Mouse (Mus musculus) midbrain, embryonic 10.5 days (tissue): Measurements from ENCODE around the gene Csnk1e. TPM values are rescaled to one million over a fixed set of nuclear protein-coding genes. Genes with fewer than 3 reads are reported as not detected.

Experiments
- DNase-seq: peaks from one replicate; pipeline ENCODE4 v3.0.0-alpha.2; 2017; ENCODE audit warnings: low spot score
- H3K27ac ChIP-seq: fragments of 300-500 bp; sonication (generic); replicated peaks from 2 replicates; pipeline ENCODE4 v1.5.1; 2016; ENCODE audit warnings: mild to moderate bottlenecking
- H3K27me3 ChIP-seq: fragments of 300-500 bp; sonication (generic); 2 replicates; pipeline ENCODE4 v1.6.1; 2016; ENCODE audit warnings: low read depth, mild to moderate bottlenecking; ENCODE audit not compliant: poor library complexity, severe bottlenecking
- H3K36me3 ChIP-seq: fragments of 300-500 bp; sonication (generic); 2 replicates; pipeline ENCODE4 v1.6.1; 2016; ENCODE audit warnings: mild to moderate bottlenecking, moderate library complexity
- H3K4me1 ChIP-seq: fragments of 300-500 bp; sonication (generic); 2 replicates; pipeline ENCODE4 v1.6.1; 2016
- H3K4me3 ChIP-seq: fragments of 300-500 bp; sonication (generic); 2 replicates; pipeline ENCODE4 v1.5.1; 2016; ENCODE audit warnings: mild to moderate bottlenecking, moderate library complexity
- H3K9me3 ChIP-seq: fragments of 300-500 bp; sonication (generic); replicated peaks from 2 replicates; pipeline ENCODE4 v1.6.1; 2016; ENCODE audit warnings: mild to moderate bottlenecking
- WGBS: fragments of 180-500 bp; shearing (Covaris S2); methylation state at CpG from one replicate; pipeline ENCODE4 v1.1.7; 2016; 5-methylcytosine and 5-hydroxymethylcytosine counted together
- microRNA counts: library from miRNA; unstranded; fragments of <30 nt; microRNA quantifications from one replicate; lab custom pipeline; 2017
- microRNA-seq: library from miRNA; unstranded; fragments of <30 nt; microRNA quantifications from one replicate; pipeline ENCODE4, GENCODE M21; 2017
- polyA plus RNA-seq: library from polyadenylated mRNA; unstranded; fragments of >200 nt; fragmentation: Nextera tagmentation; extraction: Ambion mirVana; gene quantifications from 2 replicates; pipeline ENCODE4 v1.2.1, GENCODE M21; 2016

Gene Csnk1e
- polyA plus RNA-seq, 1 experiment from 2014 or later, result 128 TPM

GRCm38 (mm10) chr15:79380468-79381444 is 74.6 kb downstream of the Csnk1e start:
- 60% methylated on average over 22 of the region's 23 CpGs for WGBS

GRCm38 (mm10) chr15:79379658-79380057 is 75.7 kb downstream of the Csnk1e start:
- Histone ChIP-seq H3K4me1 (peaks cover 18% of the 10 kb centered on the region), H3K9me3 (no peaks in the 10 kb centered on the region), H3K27ac (no peak overlapping the region), H3K4me3 (no peak overlapping the region), H3K36me3 (peaks cover 51% of the 10 kb centered on the region), H3K27me3 (no peaks in the 10 kb centered on the region)
- 89% methylated on average over 7 of the region's 7 CpGs for WGBS
- no peak for DNase-seq

More at GRCm38 (mm10) chr15:79380468-79381444, 74.6 kb downstream of the Csnk1e start:
- no peak overlapping the region for H3K27ac ChIP-seq
- peaks cover 42% of the 10 kb centered on the region for H3K36me3 ChIP-seq
- no peaks in the 10 kb centered on the region for H3K9me3 ChIP-seq
- 0 out of 2 replicates have a peak overlapping the region, but pooled peaks have one; percentile 1 for H3K4me3 ChIP-seq
- H3K27me3 ChIP-seq, result no peaks in the 10 kb centered on the region
- peak; percentile 84 for DNase-seq
- peaks cover 13% of the 10 kb centered on the region for H3K4me1 ChIP-seq

- Histone ChIP-seq H3K4me1 (peaks cover 19% of the 10 kb centered on the region), H3K4me3 (no peak overlapping the region), H3K36me3 (peaks cover 53% of the 10 kb centered on the region), H3K27ac (no peak overlapping the region), H3K27me3 (no peaks in the 10 kb centered on the region), H3K9me3 (no peaks in the 10 kb centered on the region)
- 95% methylated on average over 10 of the region's 10 CpGs for WGBS
- DNase-seq, result no peak
These were observed 76.8 kb downstream of the Csnk1e start for GRCm38 (mm10) chr15:79378608-79379007.

DNA sequence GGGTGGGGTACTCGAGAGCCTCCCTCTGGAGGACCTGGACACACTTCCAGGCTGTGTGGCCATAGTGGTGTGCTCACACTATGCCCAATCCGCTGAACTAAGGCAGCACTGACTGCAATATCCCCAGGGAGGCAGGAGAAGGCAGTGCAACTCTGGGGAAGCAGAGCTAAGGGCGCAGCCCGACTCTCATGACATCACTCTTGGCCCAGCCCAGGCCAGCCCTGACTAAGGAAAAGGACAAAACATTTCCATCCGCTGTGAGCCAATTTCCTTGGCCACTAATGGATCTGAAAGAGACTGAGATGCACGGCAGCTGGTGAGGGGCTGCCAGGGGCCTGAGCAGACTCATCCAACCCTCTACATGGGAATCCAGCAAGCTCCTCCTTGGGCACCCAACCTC is 77.7 kb downstream of the Csnk1e start:
- Histone ChIP-seq H3K27ac (no peak overlapping the region), H3K27me3 (no peaks in the 10 kb centered on the region), H3K4me3 (no peak overlapping the region), H3K36me3 (peaks cover 59% of the 10 kb centered on the region), H3K9me3 (no peaks in the 10 kb centered on the region), H3K4me1 (peaks cover 19% of the 10 kb centered on the region)
- DNase-seq, result no peak
- 91% methylated on average over 6 of the region's 6 CpGs for WGBS

DNA sequence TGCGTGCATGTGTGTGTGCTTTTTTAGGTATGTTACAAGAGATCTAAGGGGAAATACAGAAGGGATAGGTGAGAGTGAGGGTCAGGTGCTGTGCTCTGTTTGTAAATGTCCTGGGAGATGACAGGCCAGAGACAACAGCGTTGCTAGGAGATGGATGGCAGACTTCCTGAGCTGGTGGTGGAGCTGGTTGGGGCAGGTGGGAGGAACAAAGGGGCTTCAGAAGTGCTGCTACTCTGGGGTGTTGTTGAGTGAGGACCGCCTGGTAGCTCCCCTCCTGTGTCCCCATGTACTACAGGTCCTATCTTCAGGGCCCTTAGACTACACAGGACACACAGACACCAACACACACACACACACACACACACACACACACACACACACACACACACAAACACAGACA is 80.6 kb downstream of the Csnk1e start:
- WGBS, result 53% methylated on average over 3 of the region's 3 CpGs
- no peaks in the 10 kb centered on the region for H3K9me3 ChIP-seq
- no peaks in the 10 kb centered on the region for H3K27me3 ChIP-seq
- no peak overlapping the region for H3K4me3 ChIP-seq
- H3K4me1 ChIP-seq, result peaks cover 14% of the 10 kb centered on the region
- no peak for DNase-seq
- H3K27ac ChIP-seq, result peak overlapping the region; percentile 39; the same call in 1 of the 2 replicates
- H3K36me3 ChIP-seq, result peaks cover 80% of the 10 kb centered on the region

DNA sequence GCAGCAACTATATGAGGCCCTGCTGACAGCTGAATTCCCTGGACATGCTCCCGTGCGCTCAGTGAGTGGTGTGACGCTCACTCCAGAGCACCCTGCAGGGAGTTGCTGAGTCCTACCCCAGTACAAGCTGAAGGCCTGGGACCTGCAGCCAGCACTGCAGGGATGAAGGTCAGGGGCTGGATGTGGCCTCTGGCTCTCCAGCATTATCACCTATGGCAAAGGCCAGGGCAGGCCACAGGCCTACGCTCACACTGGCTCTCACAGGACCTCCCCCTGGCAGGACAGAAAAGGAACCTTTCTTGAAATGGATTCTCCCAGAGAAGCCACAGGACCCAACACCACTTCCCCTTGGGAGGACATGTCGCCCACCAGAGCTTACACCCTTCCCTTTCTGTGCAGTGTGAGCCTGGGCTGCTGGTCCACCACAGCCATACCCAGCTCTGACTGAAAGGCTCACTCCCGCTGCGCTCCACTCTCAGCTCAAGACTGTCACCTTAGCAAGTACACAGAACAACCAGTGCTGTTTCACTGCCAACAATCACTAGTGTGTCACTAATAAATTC is 85.0 kb downstream of the Csnk1e start:
- no peaks in the 10 kb centered on the region for H3K9me3 ChIP-seq
- peaks cover 87% of the 10 kb centered on the region for H3K36me3 ChIP-seq
- H3K4me1 ChIP-seq, result peaks cover 35% of the 10 kb centered on the region
- DNase-seq, result no peak
- WGBS, result 82% methylated on average over 7 of the region's 7 CpGs
- no peak overlapping the region for H3K4me3 ChIP-seq
- H3K27ac ChIP-seq, result peak overlapping the region; percentile 20; the same call in 1 of the 2 replicates
- no peaks in the 10 kb centered on the region for H3K27me3 ChIP-seq

DNA sequence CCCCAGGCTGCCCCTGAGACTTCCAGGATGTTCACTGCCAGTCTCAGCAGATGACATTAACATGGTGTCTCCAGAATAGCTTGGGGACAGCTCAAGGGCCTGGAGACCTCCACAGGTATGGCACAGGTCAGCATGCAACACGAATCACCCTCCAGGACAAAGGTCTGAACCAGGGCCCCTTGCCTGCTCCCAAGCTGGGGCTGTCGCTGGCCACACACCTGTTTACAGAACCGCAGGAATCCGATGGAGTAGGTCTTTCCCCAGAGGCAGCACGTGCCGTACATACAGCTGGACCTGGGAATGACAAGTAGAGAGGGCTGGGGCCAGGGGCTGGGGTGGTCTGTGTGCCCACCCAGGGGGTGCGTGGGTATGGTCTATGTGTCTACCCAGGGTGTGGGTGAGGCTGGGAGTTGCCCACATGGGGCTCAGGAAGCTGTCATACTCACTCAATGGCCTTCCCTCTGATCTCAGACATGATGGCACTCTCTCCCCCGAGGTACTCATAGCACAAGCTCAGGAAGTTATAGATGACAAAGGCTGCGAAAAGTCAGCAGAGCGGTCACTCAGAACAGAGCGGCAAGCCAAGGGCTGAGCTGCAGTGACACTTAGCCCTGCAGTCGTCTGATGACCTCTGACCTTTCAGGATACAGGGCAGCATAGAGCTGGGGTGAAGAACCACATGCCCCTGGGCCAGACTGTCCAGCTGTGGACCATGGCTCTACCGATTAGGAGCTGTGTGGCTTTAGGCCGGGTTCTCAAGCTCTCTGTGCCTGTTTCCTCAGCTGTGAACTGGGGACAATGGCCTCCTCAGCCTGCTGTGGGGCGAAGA is 85.7 kb downstream of the Csnk1e start:
- Histone ChIP-seq H3K27ac (peak overlapping the region; percentile 67), H3K36me3 (peaks cover 87% of the 10 kb centered on the region), H3K4me3 (no peak overlapping the region), H3K9me3 (no peaks in the 10 kb centered on the region), H3K27me3 (no peaks in the 10 kb centered on the region), H3K4me1 (peaks cover 31% of the 10 kb centered on the region)
- DNase-seq, result no peak
- WGBS, result 73% methylated on average over 15 of the region's 15 CpGs

DNA sequence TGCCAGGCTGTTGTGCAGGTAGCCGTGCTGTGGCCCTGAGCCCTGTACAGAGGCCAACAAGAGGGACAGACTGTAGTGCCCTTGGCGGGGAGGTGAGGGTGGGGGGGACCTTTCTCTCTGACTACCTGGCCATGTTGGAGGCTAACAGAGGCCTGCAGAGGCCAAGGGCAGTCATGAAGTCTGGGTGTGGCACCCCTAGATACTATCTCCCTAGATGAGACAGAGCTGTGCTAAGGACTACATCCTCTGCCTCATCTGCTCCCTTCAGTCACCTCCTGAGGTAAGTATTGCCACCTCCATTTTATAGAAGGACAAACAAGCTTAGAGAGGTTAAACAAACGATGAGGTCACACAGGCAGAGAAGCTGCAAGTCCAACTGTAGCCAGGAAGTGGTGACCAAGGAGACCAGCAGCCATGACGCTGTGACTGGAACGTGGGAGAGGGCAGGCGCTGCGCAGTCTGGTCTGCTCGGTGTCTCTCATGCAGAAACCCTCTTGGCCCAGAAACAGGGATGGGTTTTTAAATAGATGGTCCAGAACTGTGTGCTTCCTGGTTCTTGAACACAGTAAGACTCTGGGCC is 86.4 kb downstream of the Csnk1e start:
- H3K36me3 ChIP-seq, result peaks cover 87% of the 10 kb centered on the region
- peak overlapping the region; percentile 67 for H3K27ac ChIP-seq
- no peaks in the 10 kb centered on the region for H3K27me3 ChIP-seq
- H3K4me1 ChIP-seq, result peaks cover 30% of the 10 kb centered on the region
- H3K9me3 ChIP-seq, result no peaks in the 10 kb centered on the region
- no peak for DNase-seq
- 85% methylated on average over 8 of the region's 8 CpGs for WGBS
- no peak overlapping the region for H3K4me3 ChIP-seq

DNA sequence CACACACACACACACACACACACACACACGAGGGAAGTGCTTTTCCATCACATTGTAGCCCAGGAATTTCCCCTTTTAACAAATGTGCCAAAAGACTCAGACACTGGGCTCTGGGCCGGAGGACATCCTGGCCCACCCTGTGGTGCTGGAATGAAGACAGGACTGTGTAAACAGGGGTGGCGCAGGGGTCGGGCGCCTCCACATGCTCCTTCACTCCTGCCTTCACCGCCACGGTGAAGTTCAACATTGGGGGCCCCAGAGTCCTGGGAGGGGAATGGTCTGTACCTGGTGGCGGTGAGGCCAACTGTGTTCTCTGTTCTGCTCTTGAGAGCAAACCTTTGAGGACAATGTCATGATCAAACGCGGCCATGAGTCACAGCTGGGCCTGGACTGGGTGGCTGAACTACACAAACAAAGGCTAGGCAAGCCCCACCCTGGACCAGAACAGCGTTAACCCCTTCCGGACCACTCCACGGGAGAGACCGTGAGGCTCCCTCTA is 87.0 kb downstream of the Csnk1e start:
- Histone ChIP-seq H3K27me3 (no peaks in the 10 kb centered on the region), H3K9me3 (no peaks in the 10 kb centered on the region), H3K4me3 (no peak overlapping the region), H3K27ac (peak overlapping the region; percentile 67), H3K4me1 (peaks cover 30% of the 10 kb centered on the region), H3K36me3 (peaks cover 89% of the 10 kb centered on the region)
- 77% methylated on average over 14 of the region's 14 CpGs for WGBS
- peak; percentile 20 for DNase-seq

MicroRNAs within 50 kb of the gene (microRNA counts, 519-probe panel; counts per million panel counts)
- not detected for microRNA mmu-miR-1943 (lab: Ali Mortazavi, UCI)

Small RNA genes lying within 50 kb of the gene (microRNA-seq; reads per million reads assigned to microRNA genes)
- not detected for gene Gm44302
- 3.9 reads per million, percentile 8 among the genes with 10 or more reads in this experiment for gene Mir1943

Other genes starting within 250 kb of the Csnk1e start
- gene Pick1, start 226.4 kb downstream of the Csnk1e start, polyA plus RNA-seq, result 42.1 and 52.2 TPM in 2 replicates
- gene Gm49486, start 226.2 kb downstream of the Csnk1e start, polyA plus RNA-seq, result 0.12 and 0.34 TPM in 2 replicates
- gene Slc16a8, start 200.8 kb downstream of the Csnk1e start, polyA plus RNA-seq, result 0.06 and 0.14 TPM in 2 replicates
- 1.1 and 2.4 TPM in 2 replicates for gene Baiap2l2, start 170.0 kb downstream of the Csnk1e start, polyA plus RNA-seq
- gene Pla2g6, start 127.2 kb downstream of the Csnk1e start, polyA plus RNA-seq, result 20.4 and 26.8 TPM in 2 replicates
- 1.3 TPM in 2 replicates for gene Maff, start 108.9 kb downstream of the Csnk1e start, polyA plus RNA-seq
- 56.3 and 58.7 TPM in 2 replicates for gene Tmem184b, start 52.0 kb downstream of the Csnk1e start, polyA plus RNA-seq
- gene Kcnj4, start 49.7 kb upstream of the Csnk1e start, polyA plus RNA-seq, result 0.05 TPM in 1 of 2 replicates, not detected in the other
- gene Kdelr3, start 60.8 kb upstream of the Csnk1e start, polyA plus RNA-seq, result 15.5 and 24.2 TPM in 2 replicates
- gene Ddx17, start 91.2 kb upstream of the Csnk1e start, polyA plus RNA-seq, result 43.5 and 48.1 TPM in 2 replicates
- gene Dmc1, start 149.5 kb upstream of the Csnk1e start, polyA plus RNA-seq, result 1.5 TPM in 2 replicates
- 2.2 and 2.4 TPM in 2 replicates for gene Fam227a, start 203.4 kb upstream of the Csnk1e start, polyA plus RNA-seq
- gene Cby1, start 203.6 kb upstream of the Csnk1e start, polyA plus RNA-seq, result 88.0 and 89.1 TPM in 2 replicates
- 252 and 279 TPM in 2 replicates for gene Tomm22, start 215.3 kb upstream of the Csnk1e start, polyA plus RNA-seq
- 17.6 and 18.9 TPM in 2 replicates for gene Josd1, start 232.4 kb upstream of the Csnk1e start, polyA plus RNA-seq
- gene Gtpbp1, start 235.3 kb upstream of the Csnk1e start, polyA plus RNA-seq, result 46.6 and 49.0 TPM in 2 replicates